Mouse (Mus musculus) right cerebral cortex, postnatal 14 days (tissue): Measurements from ENCODE around the gene Gm10570.
A peak's percentile ranks its signal among the peaks of the same experiment; 100 is the strongest.

Experiments
- DNase-seq: peaks from one replicate; pipeline ENCODE4 v3.0.0; 2022

Gm10570 gene

DNA sequence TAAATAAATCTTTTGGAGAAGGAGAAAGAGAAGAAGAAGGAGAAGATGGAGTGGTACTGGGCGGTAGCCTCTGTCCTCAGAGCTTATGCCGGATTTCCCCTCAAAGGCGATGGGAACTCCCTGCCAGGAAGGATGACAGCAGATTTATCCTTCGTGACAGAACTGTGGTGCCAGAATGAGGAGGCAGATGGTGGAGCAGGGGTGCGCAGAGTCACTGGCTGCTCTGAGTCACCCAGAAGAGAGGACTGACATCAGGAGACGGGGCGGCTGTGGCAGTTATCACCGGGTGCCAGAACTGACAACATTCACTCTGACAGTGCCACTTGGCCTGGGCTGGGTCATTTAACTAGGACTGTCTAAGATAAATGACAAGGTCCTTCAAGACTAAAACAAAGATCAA is 38.4 kb downstream of the Gm10570 start:
- peak; percentile 55 for DNase-seq

DNA sequence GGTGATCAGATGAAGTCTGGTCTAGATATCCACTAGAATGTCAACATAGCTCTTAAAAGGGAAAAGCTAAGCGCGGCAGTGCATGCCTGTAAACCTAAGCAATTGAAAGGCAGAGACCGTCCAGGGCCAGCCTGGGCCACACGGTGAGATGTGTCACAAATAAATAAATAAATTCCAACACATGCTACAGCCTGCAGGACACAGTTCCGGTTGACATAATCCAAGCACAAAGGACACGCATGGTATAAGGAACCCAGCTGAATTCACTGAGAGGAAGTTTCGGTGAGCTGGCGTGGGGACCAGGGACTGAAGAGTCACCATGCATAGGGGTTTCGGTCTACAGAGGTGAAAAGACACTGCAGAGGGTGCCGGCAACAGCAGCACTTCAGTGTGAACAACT is 39.7 kb downstream of the Gm10570 start:
- no peak for DNase-seq

DNA sequence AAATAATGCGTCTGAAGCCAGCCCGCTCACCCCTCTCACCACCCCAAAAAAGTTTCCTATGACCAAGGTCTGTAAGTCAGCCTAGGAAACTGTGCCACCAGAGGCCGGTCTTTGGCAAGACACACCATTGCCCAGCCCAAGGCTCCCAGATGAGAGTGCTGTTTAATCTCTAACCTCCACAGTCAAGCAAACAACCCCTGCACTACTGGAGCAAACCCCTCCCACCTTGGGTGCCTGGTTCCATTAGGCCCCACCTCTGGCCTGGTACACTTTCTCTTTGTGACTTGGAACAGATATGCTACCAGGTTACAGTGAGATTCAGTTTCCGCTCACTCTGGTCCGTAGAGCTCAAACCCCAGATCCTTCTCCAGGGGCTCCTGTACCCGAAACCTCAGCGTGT is 41.4 kb downstream of the Gm10570 start:
- DNase-seq = no peak

DNA sequence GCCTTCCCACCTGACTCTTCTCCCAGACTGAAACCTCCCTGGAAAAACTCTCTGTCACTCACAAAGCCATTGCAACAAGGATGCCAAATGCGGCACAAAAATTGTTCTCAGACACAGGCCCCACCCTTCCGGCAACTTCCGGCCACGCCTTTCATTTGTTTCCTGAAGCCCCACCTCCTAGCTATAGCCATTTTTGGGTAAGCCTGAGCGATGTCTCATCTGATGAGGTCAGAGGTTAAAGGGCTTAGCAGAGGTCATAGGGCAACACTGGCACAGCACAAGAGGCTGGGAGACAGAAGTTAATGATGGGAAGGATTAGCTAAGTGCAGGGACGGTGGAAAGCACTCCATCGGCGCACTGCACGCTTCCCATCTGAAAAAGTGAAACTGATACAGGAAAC is 41.9 kb downstream of the Gm10570 start:
- DNase-seq = no peak

DNA sequence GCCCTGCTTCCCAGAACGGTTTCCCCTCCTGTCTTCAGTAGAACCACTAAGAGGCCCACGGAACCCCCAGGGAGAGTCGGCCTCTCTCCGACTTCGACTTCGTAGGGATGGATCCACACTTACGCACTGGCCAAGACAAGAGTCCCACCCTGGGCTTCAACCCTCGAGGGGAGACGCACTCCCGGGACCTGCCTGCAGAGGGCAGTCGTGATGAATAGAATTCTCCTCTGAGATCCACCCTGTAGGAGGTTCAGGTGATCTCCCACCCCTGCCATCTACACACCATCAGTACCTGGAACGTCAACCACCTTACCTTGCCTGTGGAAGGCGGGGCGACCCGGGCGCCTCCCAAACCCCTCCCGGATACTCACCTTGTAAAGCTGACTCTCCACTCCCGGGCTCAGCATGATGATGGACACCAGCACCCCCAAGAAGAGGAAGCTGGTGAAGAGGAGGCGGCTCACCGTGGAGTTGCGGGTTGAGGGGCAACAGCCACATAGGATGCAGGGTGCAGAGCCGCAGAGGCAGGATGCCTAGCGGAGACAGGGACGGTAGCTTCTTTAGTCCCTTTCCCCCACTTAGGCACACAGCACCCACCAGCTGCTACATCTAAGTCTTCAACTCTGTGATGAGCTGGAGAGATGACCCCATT is 43.6 kb downstream of the Gm10570 start:
- DNase-seq = peak; percentile 67

DNA sequence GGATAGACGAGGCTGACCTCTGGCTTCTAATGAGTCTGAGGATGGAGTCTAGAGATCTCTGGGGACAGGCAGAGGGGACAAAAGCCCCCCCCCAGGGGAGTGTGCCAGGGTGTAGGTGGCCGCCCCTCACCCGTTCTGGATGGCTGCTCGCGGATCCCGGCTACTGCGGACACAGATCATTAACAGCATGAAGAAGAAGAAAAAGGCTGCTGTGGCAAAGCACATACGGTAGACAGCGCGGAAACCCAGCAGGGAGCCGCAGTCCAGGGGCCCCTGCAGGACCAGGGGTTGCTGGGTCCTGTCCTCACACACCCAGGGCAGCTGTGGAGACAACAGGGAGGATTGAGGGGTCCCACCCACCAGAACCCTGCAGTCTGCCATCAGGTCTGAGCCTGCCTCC is 44.3 kb downstream of the Gm10570 start:
- DNase-seq = no peak

DNA sequence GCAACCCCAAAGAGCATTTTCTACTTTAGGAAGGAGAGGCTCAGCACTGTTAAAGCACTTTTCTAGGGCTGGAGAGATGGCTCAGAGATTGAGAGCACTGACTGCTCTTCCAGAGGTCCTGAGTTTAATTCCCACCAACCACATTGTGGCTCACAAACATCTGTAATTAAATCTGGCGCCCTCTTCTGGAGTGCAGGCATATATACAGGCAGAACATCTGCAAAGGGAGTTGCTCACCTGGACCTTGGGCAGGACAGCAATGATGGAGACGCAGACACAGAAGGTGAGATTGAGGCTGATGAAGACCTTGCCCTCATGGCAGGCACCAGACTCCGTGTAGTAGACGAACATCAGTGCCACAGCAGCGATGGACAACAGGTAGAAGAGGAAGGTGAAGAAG is 48.1 kb downstream of the Gm10570 start:
- no peak for DNase-seq
